Mouse (Mus musculus) megakaryocyte, adult 5-6 weeks (primary cell): ENCODE results near the gene Cst11. TPM values are rescaled to one million over a fixed set of nuclear protein-coding genes. Genes with fewer than 3 reads are reported as not detected.

Source experiments
- total RNA-seq, 2 experiments: library from RNA; stranded (forward) in 1 of 2; stranded (reverse) in 1 of 2; fragments of 153-499, 151-499 nt in 1 of 2; fragments of 221-1000, 200-1000 nt in 1 of 2; gene quantifications; 2 replicates each; pipeline versions ENCODE4 v1.2.3 to v1.2.4; 2015 to 2017

Gene Cst11
- total RNA-seq, 2 experiments from 2014 or later, result not detected

Other genes with a start within 250 kb of the Cst11 start
- gene Nxt1, start 98.9 kb downstream of the Cst11 start, total RNA-seq (2015), result 66.4 and 80.3 TPM in 2 replicates
- gene Nxt1, start 98.9 kb downstream of the Cst11 start, total RNA-seq (2017), result 26.9 and 39.4 TPM in 2 replicates
- 10.7 and 14.5 TPM in 2 replicates for gene Gzf1, start 90.5 kb downstream of the Cst11 start, total RNA-seq (2015)
- gene Gzf1, start 90.5 kb downstream of the Cst11 start, total RNA-seq (2017), result 14.4 and 15.0 TPM in 2 replicates
- gene Napb, start 39.0 kb downstream of the Cst11 start, total RNA-seq (2015), result 0.36 and 0.57 TPM in 2 replicates
- gene Napb, start 39.0 kb downstream of the Cst11 start, total RNA-seq (2017), result 0.29 and 0.53 TPM in 2 replicates
- gene Cstl1, start 21.1 kb downstream of the Cst11 start, total RNA-seq (2015), result not detected in 2 replicates
- not detected in 2 replicates for gene Cstl1, start 21.1 kb downstream of the Cst11 start, total RNA-seq (2017)
- not detected in 2 replicates for gene 8030411F24Rik, start 10.5 kb upstream of the Cst11 start, total RNA-seq (2015)
- not detected in 2 replicates for gene 8030411F24Rik, start 10.5 kb upstream of the Cst11 start, total RNA-seq (2017)
- not detected in 2 replicates for gene Cst12, start 17.9 kb upstream of the Cst11 start, total RNA-seq (2015)
- gene Cst12, start 17.9 kb upstream of the Cst11 start, total RNA-seq (2017), result not detected in 2 replicates
- gene Cst8, start 27.3 kb upstream of the Cst11 start, total RNA-seq (2015), result not detected in 2 replicates
- not detected in 2 replicates for gene Cst8, start 27.3 kb upstream of the Cst11 start, total RNA-seq (2017)
- not detected in 2 replicates for gene Cst13, start 48.6 kb upstream of the Cst11 start, total RNA-seq (2015)
- gene Cst13, start 48.6 kb upstream of the Cst11 start, total RNA-seq (2017), result not detected in 2 replicates
- not detected in 2 replicates for gene Cst9, start 63.6 kb upstream of the Cst11 start, total RNA-seq (2015)
- gene Cst9, start 63.6 kb upstream of the Cst11 start, total RNA-seq (2017), result not detected in 2 replicates
- not detected in 2 replicates for gene 9230104L09Rik, start 93.5 kb upstream of the Cst11 start, total RNA-seq (2015)
- not detected in 2 replicates for gene 9230104L09Rik, start 93.5 kb upstream of the Cst11 start, total RNA-seq (2017)
- gene Cst3, start 104.2 kb upstream of the Cst11 start, total RNA-seq (2015), result 1,273 and 1,418 TPM in 2 replicates
- gene Cst3, start 104.2 kb upstream of the Cst11 start, total RNA-seq (2017), result 1,036 and 1,154 TPM in 2 replicates
- not detected in 2 replicates for gene Gm1330, start 231.8 kb upstream of the Cst11 start, total RNA-seq (2015)
- gene Gm1330, start 231.8 kb upstream of the Cst11 start, total RNA-seq (2017), result not detected in 2 replicates
- gene Gm10750, start 245.7 kb upstream of the Cst11 start, total RNA-seq (2015), result not detected in 2 replicates
- gene Gm10750, start 245.7 kb upstream of the Cst11 start, total RNA-seq (2017), result not detected in 2 replicates